Mouse (Mus musculus) inflammation-experienced regulatory T-cells, adult 6 months (primary cell): ENCODE measurements at regions not wholly inside any gene's neighbourhood (a gene's known extent, or its start where the extent isn't known, plus 50 kb on each side); places are given as distances from the start of the nearest gene placed in this dataset.
"Not testable (repeated sequence)": the region's sequence is repeated elsewhere in the genome, so short reads cannot be mapped to it uniquely, and the experiment has no call there.

Experiments
- ATAC-seq: one replicate; pipeline ENCODE4 v1.8.0; 2017

DNA sequence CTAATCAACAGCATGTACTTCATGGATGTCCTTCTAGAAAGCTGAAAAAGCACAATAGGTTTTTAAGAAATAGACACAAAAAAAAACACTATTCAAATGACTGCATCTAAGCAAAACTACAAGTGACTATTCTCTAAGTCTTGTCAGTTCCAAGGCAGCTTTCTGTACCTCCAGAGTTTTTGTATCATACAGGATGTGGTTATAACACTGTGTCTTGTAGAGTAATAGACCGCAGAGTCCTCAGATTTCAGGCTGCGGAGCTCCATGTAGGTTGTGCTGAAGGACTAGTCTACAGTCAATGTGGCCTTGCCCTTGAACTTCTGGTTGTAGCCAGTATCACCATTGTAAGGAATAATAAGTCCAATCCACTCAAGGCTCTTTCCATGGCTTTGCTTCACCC is 1137.7 kb upstream of the Zfp386 start:
- peak; percentile 94 for ATAC-seq

DNA sequence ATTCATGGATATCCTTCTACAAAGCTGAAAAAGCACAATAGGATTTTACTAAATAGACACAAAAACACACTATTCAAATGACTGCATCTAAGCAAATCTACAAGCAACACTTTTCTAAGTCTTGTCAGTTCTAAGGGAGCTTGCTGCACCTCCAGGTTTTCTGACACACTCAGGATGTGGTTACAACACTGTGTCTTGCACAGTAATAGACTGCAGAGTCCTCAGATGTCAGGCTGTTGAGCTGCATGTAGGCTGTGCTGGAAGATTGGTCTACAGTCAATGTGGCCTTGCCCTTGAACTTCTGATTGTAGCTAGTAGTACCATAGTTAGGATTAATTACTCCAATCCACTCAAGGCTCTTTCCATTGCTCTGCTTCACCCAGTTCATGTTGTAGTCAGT is 1133.1 kb upstream of the Zfp386 start:
- ATAC-seq: peak; percentile 37

GRCm38 (mm10) chr12:114927691-114928090 is 1119.8 kb upstream of the Zfp386 start:
- no peak for ATAC-seq

- peak; percentile 88 for ATAC-seq
These were observed 1115.4 kb upstream of the Zfp386 start for GRCm38 (mm10) chr12:114932158-114932557.

GRCm38 (mm10) chr12:114932669-114933068 is 1114.9 kb upstream of the Zfp386 start:
- no peak for ATAC-seq

GRCm38 (mm10) chr12:114936865-114937264 is 1110.7 kb upstream of the Zfp386 start:
- peak; percentile 82 for ATAC-seq

- peak; percentile 28 for ATAC-seq
These were observed 1107.9 kb upstream of the Zfp386 start for GRCm38 (mm10) chr12:114939576-114939975.

DNA sequence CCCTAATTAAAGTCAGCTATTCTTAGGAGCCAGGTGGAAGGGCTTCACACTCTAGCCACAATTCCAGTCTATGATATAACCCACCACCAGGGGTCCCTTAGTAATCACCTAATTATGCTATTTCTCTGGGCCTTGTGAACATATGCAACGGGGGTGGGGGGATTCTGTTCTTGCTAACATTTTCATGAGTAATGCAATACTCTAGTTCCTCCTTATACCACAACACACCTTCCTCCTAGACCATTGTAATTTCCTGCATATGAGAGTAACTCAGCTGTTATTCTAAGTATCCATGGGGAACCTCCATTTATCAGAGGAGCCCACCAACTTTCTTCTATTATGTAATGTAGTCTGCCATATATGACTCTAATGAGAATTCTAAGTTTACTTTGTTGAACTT is 1085.4 kb upstream of the Zfp386 start:
- no peak for ATAC-seq

DNA sequence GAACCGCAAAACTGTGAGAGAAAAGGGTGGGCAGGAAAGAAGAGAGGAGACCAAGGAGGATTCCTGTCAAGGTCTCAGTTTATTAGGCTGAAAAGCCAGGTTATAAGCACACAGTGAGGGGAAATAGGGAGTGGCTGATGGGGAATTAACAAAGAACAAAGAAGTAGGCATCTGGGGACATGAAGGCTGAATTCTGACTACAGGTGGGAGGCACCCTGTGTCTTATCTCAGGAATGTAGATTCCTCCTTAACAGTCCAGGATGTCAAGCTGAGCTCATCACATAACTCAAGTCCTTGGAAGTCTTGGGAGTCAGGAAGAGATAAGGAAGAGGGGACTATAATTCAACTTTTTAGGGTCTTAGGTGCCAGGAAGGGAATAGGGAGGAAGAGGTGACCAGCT is 1083.3 kb upstream of the Zfp386 start:
- ATAC-seq: not testable (repeated sequence)

DNA sequence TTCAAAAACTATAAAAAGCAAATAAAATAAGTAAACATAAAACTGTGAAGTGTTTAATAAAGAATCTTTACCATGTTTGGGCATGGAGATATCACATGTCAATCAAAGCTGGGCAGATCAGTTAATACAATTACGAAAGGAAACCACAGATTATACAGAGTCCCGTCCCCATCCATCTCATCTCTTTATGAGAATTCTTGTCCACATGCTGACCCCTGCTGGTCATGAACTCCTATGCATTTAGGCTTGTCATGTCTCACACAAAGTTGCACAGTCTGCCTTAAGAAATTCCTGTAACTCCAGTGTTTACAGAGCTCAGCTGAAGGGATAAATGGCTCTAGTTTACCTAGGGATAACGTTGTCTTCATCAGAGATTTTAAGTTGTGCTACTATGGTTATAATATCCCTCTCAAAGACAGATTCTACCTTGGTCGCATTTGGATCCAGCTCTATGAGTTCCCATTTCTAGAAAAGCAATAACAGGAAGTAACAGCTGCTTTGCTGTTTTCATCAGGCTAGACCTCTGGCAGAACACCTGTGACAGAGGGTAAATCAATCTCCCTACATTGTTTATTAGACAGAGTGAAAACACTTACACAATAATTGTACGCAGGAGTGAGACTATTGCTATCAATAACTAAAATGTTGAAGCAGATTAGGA is 1065.9 kb upstream of the Zfp386 start:
- peak; percentile 90 for ATAC-seq

- ATAC-seq: peak; percentile 99
These were observed 1056.6 kb upstream of the Zfp386 start for GRCm38 (mm10) chr12:114990916-114991315.

GRCm38 (mm10) chr12:114996817-114997216 is 1050.7 kb upstream of the Zfp386 start:
- ATAC-seq: peak; percentile 65

GRCm38 (mm10) chr12:115003118-115003517 is 1044.4 kb upstream of the Zfp386 start:
- ATAC-seq: no peak

DNA sequence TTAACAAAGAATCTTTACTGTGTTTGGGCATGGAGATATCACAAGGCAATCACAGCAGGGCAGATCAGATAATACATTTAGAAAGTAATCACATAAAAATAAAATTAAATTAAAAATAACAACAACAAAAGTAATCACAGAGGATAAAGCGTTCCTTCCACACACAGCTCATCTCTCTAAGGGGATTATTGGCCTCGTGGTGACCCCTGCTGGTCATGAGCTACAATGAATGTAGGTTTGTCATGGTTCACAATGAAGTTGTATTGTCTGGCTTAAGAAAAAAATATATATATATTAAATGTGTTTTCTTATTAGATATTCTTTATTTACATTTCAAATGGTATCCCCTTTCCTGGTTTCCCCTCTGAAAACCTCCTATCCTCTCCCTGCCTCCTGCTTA is 1039.1 kb upstream of the Zfp386 start:
- peak; percentile 64 for ATAC-seq

DNA sequence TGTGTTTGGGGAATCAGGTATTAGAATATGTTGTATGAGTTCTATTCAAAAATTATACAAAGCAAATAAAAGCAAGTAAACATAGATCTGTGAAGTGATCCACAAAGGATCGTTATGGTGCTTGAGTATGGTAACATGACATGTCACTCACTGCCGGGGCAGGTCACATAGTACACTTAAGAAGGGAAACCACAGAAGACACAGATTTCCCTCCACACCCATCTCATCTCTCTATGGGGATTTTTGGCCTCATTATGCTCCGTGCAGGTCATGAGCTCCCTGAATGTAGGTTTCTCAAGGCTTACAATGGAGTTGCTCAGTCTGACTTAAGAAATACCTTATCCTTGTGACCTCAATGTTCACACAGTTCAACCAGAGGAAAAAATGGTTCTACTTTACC is 1034.8 kb upstream of the Zfp386 start:
- ATAC-seq: no peak

GRCm38 (mm10) chr12:115023742-115024141 is 1023.8 kb upstream of the Zfp386 start:
- ATAC-seq: no peak

GRCm38 (mm10) chr12:115034438-115035129 is 1012.9 kb upstream of the Zfp386 start:
- no peak for ATAC-seq

GRCm38 (mm10) chr12:115055080-115055479 is 992.4 kb upstream of the Zfp386 start:
- peak; percentile 61 for ATAC-seq

DNA sequence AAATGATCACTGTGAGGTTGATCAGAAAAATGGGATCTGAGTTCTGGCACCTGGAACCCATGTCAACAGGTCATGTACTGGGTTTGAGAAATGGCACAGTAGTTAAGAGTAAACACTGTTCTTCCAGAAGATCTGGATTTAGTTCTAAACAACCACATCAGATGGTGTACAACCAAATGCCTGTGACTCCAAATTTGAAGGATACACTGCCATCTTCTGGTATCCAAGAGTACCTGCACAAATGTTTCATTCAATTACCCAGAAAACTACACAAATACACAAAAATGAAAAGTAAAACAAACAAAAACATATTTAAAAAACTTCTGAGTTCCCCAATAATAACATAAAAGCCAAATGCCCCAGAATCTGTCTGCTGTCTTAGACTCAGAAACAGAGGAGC is 987.6 kb upstream of the Zfp386 start:
- ATAC-seq: not testable (repeated sequence)

DNA sequence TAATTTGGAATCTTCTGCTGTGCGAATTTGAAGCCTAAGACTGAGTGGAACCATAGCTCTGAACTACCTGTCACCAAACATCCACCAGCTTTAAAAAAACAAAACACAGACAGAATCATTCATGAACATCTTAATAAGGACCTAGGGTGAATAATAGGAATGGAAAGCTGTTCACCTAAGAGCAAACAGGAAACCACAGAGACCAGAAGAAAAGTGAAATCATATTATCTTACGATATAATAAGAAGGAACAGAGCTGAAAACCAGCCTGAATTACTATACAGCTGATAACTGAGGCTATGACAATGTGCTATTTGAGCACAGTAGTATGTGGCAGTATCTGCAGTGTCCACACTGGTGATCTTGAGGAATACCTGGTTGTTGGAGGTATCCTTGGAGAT is 980.3 kb upstream of the Zfp386 start:
- peak; percentile 65 for ATAC-seq

DNA sequence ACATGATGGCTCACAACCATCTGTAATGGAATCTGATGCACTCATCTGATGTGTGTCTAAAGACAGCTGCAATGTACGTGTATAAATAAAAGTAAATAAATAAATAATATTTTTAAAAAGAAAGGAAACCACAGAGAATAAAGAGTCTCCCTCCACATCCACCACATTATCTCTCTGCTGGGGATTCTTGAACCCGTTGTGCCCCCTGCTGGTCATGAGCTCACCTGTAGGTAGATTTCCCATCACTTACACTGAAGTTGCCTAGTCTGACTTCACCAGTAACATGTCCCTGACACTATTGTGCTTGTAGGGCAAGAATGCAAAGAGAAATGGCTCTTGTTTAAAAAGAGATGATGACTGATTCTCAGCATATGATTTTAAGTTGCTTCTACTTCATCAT is 956.1 kb upstream of the Zfp386 start:
- peak; percentile 84 for ATAC-seq

DNA sequence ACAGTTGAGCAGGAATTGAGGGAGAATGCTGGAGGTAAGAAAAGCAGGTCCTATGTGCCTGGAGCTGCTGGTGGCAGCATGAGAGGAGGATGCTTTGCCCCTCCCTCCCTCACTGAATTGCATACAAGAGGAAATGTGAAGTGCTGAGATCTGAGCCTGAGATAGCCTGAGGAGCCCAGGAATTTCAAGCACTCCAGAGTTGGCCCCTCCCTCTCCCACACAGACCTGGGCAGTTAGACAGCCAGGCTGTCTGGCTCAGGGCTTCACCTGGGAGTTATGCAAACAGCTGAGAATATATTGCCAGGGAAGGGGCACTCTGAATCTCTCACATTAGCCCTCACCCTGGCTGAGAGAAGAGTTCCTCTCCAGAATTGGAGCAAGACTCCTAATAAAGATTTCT is 937.8 kb upstream of the Zfp386 start:
- ATAC-seq: no peak

DNA sequence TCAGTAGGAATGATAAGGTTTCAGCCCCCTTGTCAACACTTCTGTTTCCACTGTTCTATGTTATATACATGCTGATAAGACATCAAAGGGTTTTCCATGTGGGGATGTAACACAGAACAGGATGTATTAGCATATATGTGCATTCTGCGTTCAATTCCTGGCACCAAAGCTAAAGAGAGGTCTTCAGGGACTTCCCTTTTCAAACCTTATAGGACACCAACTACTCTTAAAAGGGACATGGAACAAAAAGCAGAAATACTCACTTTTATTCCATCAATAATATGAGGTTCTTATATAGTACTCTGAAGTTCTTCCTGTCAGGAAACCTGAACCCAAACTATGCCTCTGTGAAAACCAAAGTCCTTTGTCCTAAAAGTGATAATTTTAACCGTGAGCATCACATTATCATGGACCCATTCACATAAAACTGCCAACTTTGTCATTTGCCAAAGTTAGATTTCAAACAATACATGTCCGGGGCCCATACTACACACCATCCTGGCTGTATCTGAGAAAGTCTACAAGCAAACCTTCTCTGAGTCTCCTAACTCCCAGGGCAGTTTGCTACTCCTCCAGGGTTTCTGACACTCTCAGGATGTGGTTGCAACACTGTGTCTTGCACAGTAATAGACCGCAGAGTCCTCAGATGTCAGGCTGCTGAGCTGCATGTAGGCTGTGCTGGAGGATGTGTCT is 928.2 kb upstream of the Zfp386 start:
- ATAC-seq: peak; percentile 61

- ATAC-seq: no peak
These were observed 926.3 kb upstream of the Zfp386 start for GRCm38 (mm10) chr12:115121259-115121658.
